Mouse (Mus musculus) CH12.LX (cell line): ENCODE results near the gene Mprip. TPM values are rescaled to one million over a fixed set of nuclear protein-coding genes. Genes with fewer than 3 reads are reported as not detected.
A peak's percentile ranks its signal among the peaks of the same experiment; 100 is the strongest.

Source experiments
- DNase-seq: peaks from one replicate; pipeline ENCODE4 v3.0.0-alpha.2; 2013; ENCODE audit errors: extremely low read depth
- H3K27ac ChIP-seq: 2 replicates; pipeline ENCODE4 v1.5.1; 2012; ENCODE audit warnings: low read depth, mild to moderate bottlenecking, control low read depth, moderate library complexity; ENCODE audit not compliant: insufficient read depth
- H3K27me3 ChIP-seq: replicated peaks from 2 replicates; pipeline ENCODE3; 2012; ENCODE audit warnings: inconsistent platforms
- H3K36me3 ChIP-seq, 2 experiments: replicated peaks in 1 of 2; 2 replicates each; pipeline versions ENCODE3 to v1.6.1; 2012; ENCODE audit warnings: inconsistent platforms in 1 of 2, low read length in 1 of 2, mild to moderate bottlenecking in 1 of 2, mixed read lengths in 1 of 2, moderate library complexity in 1 of 2; ENCODE audit not compliant: control insufficient read depth in 1 of 2, insufficient read depth in 1 of 2
- H3K4me1 ChIP-seq, 2 experiments: 2 replicates each; pipeline ENCODE4 v1.6.1; 2012; ENCODE audit warnings: inconsistent platforms in 1 of 2, moderate library complexity in 1 of 2; ENCODE audit not compliant: insufficient read depth in 2 of 2, control insufficient read depth in 1 of 2
- H3K4me2 ChIP-seq: 2 replicates; pipeline ENCODE4 v1.6.1; 2012; ENCODE audit warnings: low read depth, mild to moderate bottlenecking, control low read depth; ENCODE audit not compliant: poor library complexity, insufficient read depth, severe bottlenecking
- H3K4me3 ChIP-seq, 3 experiments: fragments of 150-350 bp in 1 of 3; sonication (generic) in 1 of 3; replicated peaks in 1 of 3; 2 replicates each; pipeline versions ENCODE3 to v1.5.1; 2011 to 2012; ENCODE audit warnings: low read depth in 2 of 3, low read length in 2 of 3, mild to moderate bottlenecking in 2 of 3, moderate library complexity in 2 of 3, control low read depth in 1 of 3, improper control_type of control experiment in 1 of 3, inconsistent platforms in 1 of 3, mixed read lengths in 1 of 3; ENCODE audit not compliant: poor library complexity in 1 of 3
- H3K79me2 ChIP-seq: replicated peaks from 2 replicates; pipeline ENCODE4 v1.6.1; 2012; ENCODE audit warnings: mild to moderate bottlenecking, moderate library complexity; ENCODE audit not compliant: control insufficient read depth, poor library complexity, insufficient read depth, severe bottlenecking; ENCODE audit errors: extremely low read depth
- H3K9ac ChIP-seq: 2 replicates; pipeline ENCODE4 v1.6.1; 2012; ENCODE audit warnings: low read depth, mild to moderate bottlenecking, control low read depth, moderate library complexity; ENCODE audit not compliant: insufficient read depth
- H3K9me3 ChIP-seq: replicated peaks from 2 replicates; pipeline ENCODE3; 2012; ENCODE audit warnings: low read length, inconsistent platforms, mixed read lengths
- CHD2 ChIP-seq: IDR thresholded peaks from 2 replicates; pipeline ENCODE4 v1.6.1; 2011; ENCODE audit warnings: low read length, improper control_type of control experiment
- CTCF ChIP-seq, 2 experiments: IDR thresholded peaks in 1 of 2; conservative IDR thresholded peaks in 1 of 2; 2 replicates each; pipeline ENCODE4 v1.5.1; 2011 to 2012; ENCODE audit warnings: low read depth in 2 of 2, low read length in 2 of 2, improper control_type of control experiment in 1 of 2, inconsistent platforms in 1 of 2, mild to moderate bottlenecking in 1 of 2, moderate library complexity in 1 of 2
- E2F4 ChIP-seq: IDR thresholded peaks from 2 replicates; pipeline ENCODE4 v1.6.1; 2011; ENCODE audit warnings: low read depth, low read length, improper control_type of control experiment; ENCODE audit not compliant: insufficient replicate concordance
- ELF1 ChIP-seq: IDR thresholded peaks from 2 replicates; pipeline ENCODE4 v1.6.1; 2014; ENCODE audit warnings: low read depth, mild to moderate bottlenecking, inconsistent platforms, low read length, improper control_type of control experiment
- EP300 ChIP-seq: IDR thresholded peaks from 2 replicates; pipeline ENCODE4 v1.6.1; 2011; ENCODE audit warnings: low read length, improper control_type of control experiment
- GABPA ChIP-seq: IDR thresholded peaks from 2 replicates; pipeline ENCODE4 v1.6.1; 2012; ENCODE audit warnings: low read depth, low read length, improper control_type of control experiment, inconsistent platforms; ENCODE audit not compliant: insufficient replicate concordance
- HCFC1 ChIP-seq: IDR thresholded peaks from 2 replicates; pipeline ENCODE4 v1.6.1; 2012; ENCODE audit warnings: low read depth, mild to moderate bottlenecking, inconsistent platforms, low read length, improper control_type of control experiment
- IRF4 ChIP-seq: IDR thresholded peaks from 2 replicates; pipeline ENCODE4 v1.6.1; 2014; ENCODE audit warnings: low read depth, mild to moderate bottlenecking, inconsistent platforms, low read length, improper control_type of control experiment
- JUN ChIP-seq: IDR thresholded peaks from 2 replicates; pipeline ENCODE4 v1.6.1; 2011; ENCODE audit warnings: low read depth, mild to moderate bottlenecking, low read length, improper control_type of control experiment, moderate library complexity; ENCODE audit not compliant: insufficient read depth
- MAFK ChIP-seq: IDR thresholded peaks from 2 replicates; pipeline ENCODE4 v1.6.1; 2011; ENCODE audit warnings: low read length, improper control_type of control experiment; ENCODE audit not compliant: insufficient replicate concordance
- MAX ChIP-seq: IDR thresholded peaks from 2 replicates; pipeline ENCODE4 v1.6.1; 2011; ENCODE audit warnings: low read length, improper control_type of control experiment
- MAZ ChIP-seq: IDR thresholded peaks from 2 replicates; pipeline ENCODE4 v1.6.1; 2012; ENCODE audit warnings: low read depth, mild to moderate bottlenecking, inconsistent platforms, low read length, improper control_type of control experiment, moderate library complexity
- MEF2A ChIP-seq: IDR thresholded peaks from 2 replicates; pipeline ENCODE4 v1.6.1; 2014; ENCODE audit warnings: low read depth, mild to moderate bottlenecking, inconsistent platforms, low read length, improper control_type of control experiment, borderline replicate concordance
- MXI1 ChIP-seq: IDR thresholded peaks from 2 replicates; pipeline ENCODE4 v1.6.1; 2011; ENCODE audit warnings: mild to moderate bottlenecking, low read depth, low read length, improper control_type of control experiment
- MYC ChIP-seq: IDR thresholded peaks from 2 replicates; pipeline ENCODE4 v1.6.1; 2011; ENCODE audit warnings: low read depth, mild to moderate bottlenecking, improper control_type of control experiment, low read length
- NELFE ChIP-seq: IDR thresholded peaks from 2 replicates; pipeline ENCODE4 v1.6.1; 2011; ENCODE audit warnings: low read depth, low read length, improper control_type of control experiment
- PAX5 ChIP-seq: IDR thresholded peaks from 2 replicates; pipeline ENCODE4 v1.6.1; 2012; ENCODE audit warnings: low read length, inconsistent platforms, mixed read lengths
- POLR2A ChIP-seq: IDR thresholded peaks from 2 replicates; pipeline ENCODE4 v1.6.1; 2011; ENCODE audit warnings: low read depth, mild to moderate bottlenecking, improper control_type of control experiment, low read length
- POLR2AphosphoS2 ChIP-seq: IDR thresholded peaks from 2 replicates; pipeline ENCODE4 v1.6.1; 2011; ENCODE audit warnings: low read depth, low read length, improper control_type of control experiment
- RCOR1 ChIP-seq: conservative IDR thresholded peaks from 2 replicates; pipeline ENCODE4 v1.6.1; 2012; ENCODE audit warnings: low read depth, mild to moderate bottlenecking, inconsistent platforms, low read length, improper control_type of control experiment
- SIN3A ChIP-seq: IDR thresholded peaks from 2 replicates; pipeline ENCODE4 v1.6.1; 2012; ENCODE audit warnings: low read length, improper control_type of control experiment, inconsistent platforms
- SMC3 ChIP-seq: IDR thresholded peaks from 2 replicates; pipeline ENCODE4 v1.6.1; 2011; ENCODE audit warnings: low read depth, low read length, improper control_type of control experiment
- TBP ChIP-seq: conservative IDR thresholded peaks from 2 replicates; pipeline ENCODE4 v1.6.1; 2011; ENCODE audit warnings: low read depth, low read length, improper control_type of control experiment
- TCF12 ChIP-seq: IDR thresholded peaks from 2 replicates; pipeline ENCODE4 v1.6.1; 2014; ENCODE audit warnings: low read depth, mild to moderate bottlenecking, inconsistent platforms, low read length, improper control_type of control experiment
- UBTF ChIP-seq: IDR thresholded peaks from 2 replicates; pipeline ENCODE4 v1.6.1; 2012; ENCODE audit warnings: low read depth, mild to moderate bottlenecking, inconsistent platforms, low read length, improper control_type of control experiment, moderate library complexity
- USF1 ChIP-seq: IDR thresholded peaks from 2 replicates; pipeline ENCODE4 v1.6.1; 2014; ENCODE audit warnings: low read depth, mild to moderate bottlenecking, inconsistent platforms, low read length, improper control_type of control experiment
- USF2 ChIP-seq: conservative IDR thresholded peaks from 2 replicates; pipeline ENCODE4 v1.6.1; 2011; ENCODE audit warnings: low read depth, low read length, improper control_type of control experiment
- ZC3H11A ChIP-seq: IDR thresholded peaks from 2 replicates; pipeline ENCODE4 v1.6.1; 2012; ENCODE audit warnings: low read depth, mild to moderate bottlenecking, inconsistent platforms, low read length, improper control_type of control experiment
- ZNF384 ChIP-seq: IDR thresholded peaks from 2 replicates; pipeline ENCODE4 v1.6.1; 2012; ENCODE audit warnings: low read depth, low read length, improper control_type of control experiment, inconsistent platforms
- dilution Hi-C: fragments of 300-500 bp; cut with MboI; formaldehyde crosslinking; loops from 2 replicates; pipeline ENCODE4 v1.14.3; 2020; ENCODE audit warnings: low sequenced_read_pairs; ENCODE audit not compliant: extremely low pct_unique_long_range_greater_than_20kb, extremely low pct_ligation_motif_present
- in situ Hi-C: fragments of 300-500 bp; cut with MboI; formaldehyde crosslinking; loops from 3 replicates; pipeline ENCODE4 v1.14.3; 2019; ENCODE audit warnings: low sequenced_read_pairs, low pct_ligation_motif_present, low pct_unique_long_range_greater_than_20kb, mixed read lengths
- polyA plus RNA-seq: library from polyadenylated mRNA; unstranded; fragments of >175 nt; gene quantifications from 2 replicates; pipeline ENCODE4 v1.2.1, GENCODE M21; 2012; ENCODE audit warnings: low read depth; ENCODE audit not compliant: insufficient read length
- total RNA-seq, 2 experiments: library from RNA; depleted of rRNA; stranded (reverse); fragments of 300-350 nt in 1 of 2; fragments of >200 nt in 1 of 2; gene quantifications; 2 replicates each; pipeline ENCODE4 v1.2.3; 2012 to 2014

The Mprip gene
- total and polyA plus RNA-seq, 3 experiments: 50.6 to 59.5 (median 56.4) TPM

DNA sequence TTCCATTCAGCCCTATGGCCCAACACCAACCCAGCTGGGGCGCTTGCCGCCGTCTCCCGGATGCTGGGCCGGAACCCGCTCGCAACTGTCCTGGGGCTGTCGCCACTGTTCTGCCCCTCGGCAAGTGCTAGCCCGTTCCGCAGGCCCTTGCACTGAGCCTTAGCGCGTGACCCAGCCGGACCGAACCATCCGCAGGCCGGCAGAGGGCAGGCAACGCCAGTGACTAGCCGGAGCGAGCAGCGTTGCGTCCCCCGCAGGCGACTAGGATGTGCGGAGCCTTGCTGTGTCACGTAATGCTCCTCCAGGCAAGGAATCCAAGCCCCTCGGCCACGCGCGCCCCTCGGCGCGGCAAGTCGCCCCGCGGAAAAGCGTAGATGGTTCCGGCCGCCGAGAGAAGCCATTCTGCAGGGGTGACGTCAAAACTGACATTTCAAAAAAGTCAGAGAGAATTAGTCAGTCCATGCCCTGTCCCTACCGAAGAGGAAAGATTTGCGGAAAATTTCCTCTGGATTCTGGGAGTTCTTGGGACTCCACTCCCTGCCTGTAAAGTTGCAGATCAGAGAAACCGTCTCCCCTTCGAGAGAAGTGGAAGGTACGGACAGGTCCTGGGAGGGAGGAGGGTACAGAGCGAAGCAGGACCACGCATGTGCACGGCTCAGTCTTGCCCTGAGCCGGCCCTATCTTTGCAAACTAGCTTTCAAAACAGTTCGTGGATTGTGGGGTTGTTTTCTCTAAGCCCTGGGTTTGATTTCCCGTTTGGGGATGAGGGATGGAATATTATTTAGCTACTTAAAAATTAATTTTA, 148.8 kb downstream of the Mprip start, which contains the start of gene Flcn (continued):
- peak; percentile 60 for TF ChIP-seq MEF2A
- TF ChIP-seq HCFC1: peak; percentile 77
- peak; percentile 87; the same call in 1 of the 2 replicates for TF ChIP-seq RCOR1
- no peak for TF ChIP-seq MXI1
- peak; percentile 60; the same call in 1 of the 2 replicates for TF ChIP-seq UBTF
- TF ChIP-seq MAFK: no peak
- TF ChIP-seq E2F4: 0 out of 2 replicates have a peak, but pooled peaks have one; percentile 20
- peak; percentile 63 for TF ChIP-seq MAX
- TF ChIP-seq MAZ: peak; percentile 97
- peak; percentile 95 for TF ChIP-seq POLR2AphosphoS2
- no peak for TF ChIP-seq EP300
- TF ChIP-seq NELFE: peak; percentile 98
- no peak for TF ChIP-seq JUN
- TF ChIP-seq USF2: no peak
- TF ChIP-seq ZC3H11A: no peak
- no peak for TF ChIP-seq CTCF (conservative IDR thresholded peaks at IDR 0.05 in 1 of 2, IDR thresholded peaks at IDR 0.05 in 1 of 2; ENCODE audit: low read depth in 2 of 2, low read length in 2 of 2)
- no peak for TF ChIP-seq SMC3
- no peak for TF ChIP-seq PAX5
- TF ChIP-seq SIN3A: peak; percentile 98
- peak; percentile 12 for TF ChIP-seq IRF4
- TF ChIP-seq USF1: peak; percentile 38
- TF ChIP-seq GABPA: no peak

DNA sequence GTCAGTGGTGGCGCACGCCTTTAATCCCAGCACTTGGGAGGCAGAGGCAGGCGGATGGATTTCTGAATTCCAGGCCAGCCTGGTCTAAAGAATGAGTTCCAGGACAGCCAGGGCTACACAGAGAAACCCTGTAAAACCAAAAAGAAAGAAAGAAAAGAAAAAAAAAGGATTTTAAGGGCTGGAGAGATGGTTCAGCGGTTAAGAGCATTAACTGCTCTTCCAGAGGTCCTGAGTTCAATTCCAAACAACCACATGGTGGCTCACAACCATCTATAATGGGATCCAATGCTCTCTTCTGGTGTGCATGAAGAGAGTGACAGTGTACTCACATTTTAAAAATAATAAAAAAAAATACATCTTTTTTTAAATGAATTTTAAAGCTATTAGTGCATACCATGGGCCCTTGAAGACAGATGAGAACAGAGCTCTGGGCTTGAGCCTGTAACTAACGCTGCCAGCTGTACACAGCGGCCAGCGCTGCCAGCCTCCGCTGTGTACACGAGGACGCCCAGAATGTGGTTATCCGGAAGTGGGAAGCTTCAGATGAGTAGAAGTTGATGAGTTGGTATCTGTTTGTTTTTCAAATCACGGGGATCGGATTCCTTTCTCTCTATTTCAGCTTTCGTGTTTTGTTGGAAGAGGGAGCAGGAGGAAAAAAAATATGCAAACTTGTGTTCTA, 149.5 kb downstream of the Mprip start:
- Histone ChIP-seq H3K27ac (no peak overlapping the region; the same call in 1 of the 2 replicates), H3K27me3 (no peaks in the 10 kb centered on the region), H3K36me3 (peaks cover 23 to 31% of the 10 kb centered on the region in 2 experiments), H3K4me1 (peaks cover 9 to 47% of the 10 kb centered on the region in 2 experiments), H3K9me3 (no peaks in the 10 kb centered on the region), H3K4me2 (peak overlapping the region; percentile 74), H3K79me2 (peaks cover 16% of the 10 kb centered on the region), H3K9ac (peak overlapping the region; percentile 97), H3K4me3 (peak overlapping the region; percentile 67 to 96 (median 92))
- in situ Hi-C loops: no loop called here
- peak; percentile 70 for DNase-seq
- dilution Hi-C loops: no loop called here
- peak; percentile 43 for TF ChIP-seq POLR2A
- peak; percentile 84 for TF ChIP-seq MAX
- TF ChIP-seq ZNF384: 0 out of 2 replicates have a peak, but pooled peaks have one; percentile 4
- peak; percentile 68 for TF ChIP-seq SIN3A
- TF ChIP-seq CTCF (conservative IDR thresholded peaks at IDR 0.05 in 1 of 2, IDR thresholded peaks at IDR 0.05 in 1 of 2; ENCODE audit: low read depth in 2 of 2, low read length in 2 of 2): 0 out of 4 replicates have a peak, but pooled peaks of 1 of the 2 experiments have one; percentile 11
- TF ChIP-seq MYC: peak; percentile 93
- TF ChIP-seq EP300: 0 out of 2 replicates have a peak, but pooled peaks have one; percentile 5
- no peak for TF ChIP-seq CHD2
- no peak for TF ChIP-seq USF1
- TF ChIP-seq ELF1: peak; percentile 86
- TF ChIP-seq TCF12: peak; percentile 54; the same call in 1 of the 2 replicates
- TF ChIP-seq E2F4: no peak
- TF ChIP-seq HCFC1: no peak
- TF ChIP-seq MEF2A: 0 out of 2 replicates have a peak, but pooled peaks have one; percentile 19
- peak; percentile 82 for TF ChIP-seq TBP
- peak; percentile 88 for TF ChIP-seq MXI1
- TF ChIP-seq POLR2AphosphoS2: peak; percentile 74; the same call in 1 of the 2 replicates
